ENCODE assay signal across 17 mouse cellular contexts in the genomic region with DNA sequence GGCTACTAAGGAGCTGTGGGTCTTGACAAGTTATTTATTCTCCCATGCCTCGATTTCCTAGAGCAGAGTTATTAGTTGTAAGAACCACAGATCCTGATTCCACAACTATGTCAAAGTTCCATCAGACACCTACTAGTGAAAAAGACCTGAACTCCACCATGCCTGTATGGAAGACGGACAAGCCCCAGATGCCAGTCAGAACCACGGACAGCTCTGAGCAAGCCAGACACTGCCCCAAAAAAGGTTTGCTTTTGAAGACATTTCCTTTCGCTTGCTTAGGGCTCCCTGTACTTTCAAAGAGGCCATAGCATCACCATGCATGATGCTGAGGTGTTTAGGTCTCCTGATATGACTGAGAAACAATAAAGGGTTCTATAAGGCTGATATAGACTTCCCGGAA.
A peak's percentile ranks its signal among the peaks of the same experiment; 100 is the strongest.
DNase-seq lines count a peak whose midpoint lies in the region; ATAC-seq and TF ChIP-seq lines count a peak whose summit lies in the region.
"Had no signal": no experiment of that assay in that cellular context is flagged by ENCODE, and none has a peak within 500 bp of the region (broad histone marks: within the 10 kb centered on the region; RNA-seq: fewer than 3 reads in every experiment).

No protein-coding gene starts in this region.

- no peaks in the 10 kb centered on the region for H3K9me3 ChIP-seq in kidney, postnatal 0 days (replicated peaks; ENCODE audit: low read length)
- H3K9me3 ChIP-seq in forebrain, embryonic 10.5 days = no peaks in the 10 kb centered on the region
- H3K9me3 ChIP-seq: embryonic facial prominence, embryonic 13.5 days; neural tube, embryonic 12.5 days had no signal

- no peaks in the 10 kb centered on the region for H3K4me1 ChIP-seq in kidney, postnatal 0 days (replicated peaks; ENCODE audit: insufficient read depth, low read length)
- H3K4me1 ChIP-seq in forebrain, embryonic 10.5 days = no peaks in the 10 kb centered on the region
- H3K4me1 ChIP-seq: embryonic facial prominence, embryonic 13.5 days; neural tube, embryonic 12.5 days had no signal

- no peaks in the 10 kb centered on the region for H3K36me3 ChIP-seq in kidney, postnatal 0 days (ENCODE audit: insufficient read depth, low read length)
- H3K36me3 ChIP-seq in forebrain, embryonic 10.5 days (replicated peaks) = no peaks in the 10 kb centered on the region
- H3K36me3 ChIP-seq: embryonic facial prominence, embryonic 13.5 days; neural tube, embryonic 12.5 days had no signal

- no peak for TF ChIP-seq CTCF in kidney, postnatal 0 days (IDR thresholded peaks at IDR 0.05; ENCODE audit: low read depth)

- WGBS in kidney, postnatal 0 days = 48% methylated on average over 5 of the region's 5 CpGs
- WGBS in forebrain, embryonic 10.5 days = 62% methylated on average over 5 of the region's 5 CpGs

- no peak overlapping the region for H3K27ac ChIP-seq in kidney, postnatal 0 days
- no peak overlapping the region for H3K27ac ChIP-seq in forebrain, embryonic 10.5 days
- H3K27ac ChIP-seq: embryonic facial prominence, embryonic 13.5 days; neural tube, embryonic 12.5 days had no signal

- H3K4me3 ChIP-seq in kidney, postnatal 0 days (replicated peaks; ENCODE audit: low read depth, low read length) = no peak overlapping the region
- no peak overlapping the region for H3K4me3 ChIP-seq in forebrain, embryonic 10.5 days
- H3K4me3 ChIP-seq: embryonic facial prominence, embryonic 13.5 days; neural tube, embryonic 12.5 days had no signal

- no peak overlapping the region for H3K4me2 ChIP-seq in kidney, postnatal 0 days (ENCODE audit: low read length)
- H3K4me2 ChIP-seq: embryonic facial prominence, embryonic 13.5 days; heart, embryonic 11.5 days; neural tube, embryonic 12.5 days had no signal

- H3K9ac ChIP-seq in kidney, postnatal 0 days (ENCODE audit: low read depth, low read length) = no peak overlapping the region
- H3K9ac ChIP-seq: embryonic facial prominence, embryonic 13.5 days; neural tube, embryonic 12.5 days had no signal

- peak; percentile 18 for DNase-seq in kidney, postnatal 0 days (ENCODE audit: low spot score)
- no peak for DNase-seq in kidney, postnatal 25 days
- DNase-seq in A20 (ENCODE audit: low read depth, low spot score) (peak; percentile 6), NIH3T3 (ENCODE audit: low read depth) (peak; percentile 17)
- DNase-seq in forelimb bud, embryonic 11.5 days (ENCODE audit: low read depth, low spot score) = peak; percentile 36
- DNase-seq in forebrain, embryonic 10.5 days (ENCODE audit: extremely low spot score, low spot score) = no peak
- DNase-seq in gastrocnemius, postnatal 4 days (ENCODE audit: low spot score in 2 of 2) = no peak
- DNase-seq: cerebellum, adult 8-10 months; gastrocnemius, postnatal 10 days; lung, postnatal 10 days; midbrain, embryonic 14.5 days; thymus, postnatal 25 days had no signal

- no peak for ATAC-seq in kidney, postnatal 0 days (replicated peaks; ENCODE audit: low FRiP score, low read depth)
- ATAC-seq: forebrain, embryonic 14.5 days; hindbrain, embryonic 16.5 days had no signal

- no peaks in the 10 kb centered on the region for H3K27me3 ChIP-seq in kidney, postnatal 0 days (ENCODE audit: insufficient read depth, low read length)
- no peaks in the 10 kb centered on the region for H3K27me3 ChIP-seq in forebrain, embryonic 10.5 days (ENCODE audit: poor library complexity, severe bottlenecking)
- H3K27me3 ChIP-seq: embryonic facial prominence, embryonic 13.5 days; neural tube, embryonic 12.5 days had no signal

Comparison
In these comparisons a context has a peak if more than half of its experiments do, and no peak if none do; other contexts are left out.
1. DNase-seq: peak in kidney, postnatal 0 days (single experiment), A20 (single experiment), NIH3T3 (single experiment) and forelimb bud, embryonic 11.5 days (single experiment); none in kidney, postnatal 25 days (0 of 2), forebrain, embryonic 10.5 days (single experiment) and gastrocnemius, postnatal 4 days (0 of 2).